Mouse (Mus musculus) frontal cortex, postnatal 14 days (tissue): ENCODE measurements around the gene Prima1.
A peak's percentile ranks its signal among the peaks of the same experiment; 100 is the strongest.

Source experiments
- DNase-seq, 2 experiments: peaks; one replicate each; pipeline ENCODE4 v3.0.0; 2022; ENCODE audit warnings: low spot score in 2 of 2

The Prima1 gene

GRCm38 (mm10) chr12:103226121-103226520, 15.8 kb downstream of the Prima1 start:
- no peak for DNase-seq

DNA sequence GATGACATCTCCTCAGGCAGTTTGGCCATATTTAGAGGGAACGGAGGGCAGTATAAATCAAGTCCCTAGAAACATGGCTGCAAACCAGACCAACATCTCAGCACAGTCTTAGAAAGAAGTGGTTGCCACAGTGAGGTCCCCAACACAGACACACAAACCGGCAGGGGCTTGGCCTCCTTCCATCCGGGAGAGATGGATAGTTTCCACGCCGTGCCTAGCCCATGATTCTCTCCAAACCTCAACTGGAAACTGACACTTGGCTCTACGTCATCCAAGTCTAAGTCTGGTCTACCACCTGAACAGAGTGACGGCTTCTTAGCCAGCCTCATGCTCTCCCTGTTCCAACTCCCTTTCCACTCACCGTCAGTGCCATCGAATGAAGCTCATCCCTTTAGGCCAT, 18.3 kb downstream of the Prima1 start:
- no peak for DNase-seq

- no peak for DNase-seq
Measured at GRCm38 (mm10) chr12:103215877-103216610, 25.9 kb downstream of the Prima1 start.

- no peak for DNase-seq
Measured at GRCm38 (mm10) chr12:103214797-103215196, 27.2 kb downstream of the Prima1 start.

DNA sequence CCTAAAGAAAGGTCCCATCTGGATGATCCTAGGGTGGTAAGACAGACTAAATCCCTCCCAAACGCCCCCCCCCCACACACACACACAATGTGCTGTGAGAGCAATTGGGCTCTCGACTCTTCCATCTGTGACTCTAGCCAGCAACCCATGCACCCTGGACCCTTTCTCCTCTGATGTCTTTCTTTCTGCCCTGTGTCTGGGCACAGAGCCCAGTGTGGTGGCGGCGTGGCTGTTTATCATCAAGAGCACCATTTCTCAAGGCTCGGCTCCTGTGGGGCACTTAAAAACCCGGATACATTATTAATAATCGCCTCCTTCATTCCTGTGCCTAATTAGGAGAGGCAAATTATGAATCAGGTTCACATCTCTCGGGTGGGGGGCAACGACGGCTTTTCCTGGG, 27.7 kb downstream of the Prima1 start:
- peak in 1 of 2 experiments; percentile 22 for DNase-seq

DNA sequence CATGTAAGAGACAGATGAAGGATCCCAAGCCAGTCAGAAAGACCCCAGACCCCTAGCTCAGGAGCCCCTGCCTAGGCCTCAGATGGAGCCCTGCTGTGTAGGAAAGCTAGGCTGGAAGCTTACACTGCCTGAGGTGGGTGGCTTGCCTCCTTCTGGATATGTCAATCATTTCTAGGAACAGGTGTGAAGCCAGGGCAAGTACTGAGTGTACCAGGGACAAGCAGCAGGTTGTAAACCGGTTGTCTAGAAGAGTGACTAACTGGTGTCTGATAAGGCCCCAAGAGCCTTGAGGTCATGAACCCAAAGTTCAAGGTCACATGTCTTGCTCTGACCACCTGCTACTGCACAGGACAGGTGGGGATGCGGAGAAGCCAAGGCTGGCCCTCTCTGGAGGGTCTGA, 28.4 kb downstream of the Prima1 start:
- DNase-seq: no peak

DNA sequence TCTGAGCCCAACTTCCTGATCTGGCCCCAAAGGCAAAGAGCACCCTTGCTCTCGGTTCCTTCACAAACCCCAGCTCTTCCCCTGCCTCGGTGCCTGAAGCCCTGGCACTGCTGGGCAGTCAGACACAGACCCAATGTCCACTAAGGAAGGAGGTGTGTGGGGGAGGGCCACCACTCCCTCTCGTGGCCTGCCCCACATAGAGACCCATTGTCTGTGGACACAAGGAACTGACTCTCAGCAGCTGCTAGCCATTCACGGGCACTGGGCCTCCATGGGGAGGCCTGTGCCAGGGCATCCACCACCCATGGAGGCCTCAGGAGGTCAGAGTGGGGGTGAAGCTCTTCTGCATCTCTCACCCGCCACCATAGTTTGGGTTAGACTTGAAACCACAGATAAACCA, 30.9 kb downstream of the Prima1 start:
- no peak for DNase-seq

GRCm38 (mm10) chr12:103209581-103209980, 32.4 kb downstream of the Prima1 start:
- DNase-seq: no peak

DNA sequence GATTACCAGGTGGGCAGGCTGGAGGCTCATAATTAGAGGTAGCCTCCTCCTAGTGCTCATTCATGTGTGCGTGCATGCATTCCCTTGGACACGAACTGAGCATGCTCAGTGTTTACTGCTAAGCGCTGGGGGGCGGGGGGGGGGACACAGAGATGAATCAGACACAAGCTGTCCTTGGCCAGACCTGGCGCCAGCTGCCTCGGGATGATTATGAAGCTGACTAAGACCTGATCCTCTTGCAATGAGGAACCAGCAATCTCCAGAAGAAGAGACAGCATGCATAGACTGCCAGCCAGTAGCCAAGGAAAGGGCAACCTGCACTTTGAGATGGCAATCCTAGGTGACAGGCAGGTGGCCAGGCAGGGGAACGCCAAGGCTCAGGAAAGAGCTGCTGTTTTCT, 36.4 kb downstream of the Prima1 start:
- no peak for DNase-seq

GRCm38 (mm10) chr12:103202592-103203544, 39.1 kb downstream of the Prima1 start:
- DNase-seq: no peak

DNA sequence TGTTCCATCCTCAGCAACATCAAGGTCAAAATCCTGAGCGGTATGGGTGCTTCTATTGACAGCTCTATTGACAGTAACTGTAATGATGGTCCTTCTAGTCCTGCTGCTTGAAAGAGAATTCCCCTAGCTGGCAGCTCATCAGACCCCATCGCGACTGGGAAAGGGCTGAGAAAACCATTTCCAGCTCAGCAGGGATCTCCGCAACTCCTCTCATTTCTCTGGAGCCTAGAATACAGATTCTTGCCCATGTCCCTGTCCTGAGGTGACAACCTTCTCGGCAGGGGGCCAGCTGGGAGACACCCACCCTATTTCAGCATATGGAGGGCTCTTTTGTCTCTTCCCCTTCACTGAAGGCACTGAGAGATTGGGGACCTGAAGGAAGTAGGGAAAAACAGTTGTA, 49.0 kb downstream of the Prima1 start:
- no peak for DNase-seq

GRCm38 (mm10) chr12:103189771-103190170, 52.2 kb downstream of the Prima1 start:
- peak; percentile 41 to 54 for DNase-seq

DNA sequence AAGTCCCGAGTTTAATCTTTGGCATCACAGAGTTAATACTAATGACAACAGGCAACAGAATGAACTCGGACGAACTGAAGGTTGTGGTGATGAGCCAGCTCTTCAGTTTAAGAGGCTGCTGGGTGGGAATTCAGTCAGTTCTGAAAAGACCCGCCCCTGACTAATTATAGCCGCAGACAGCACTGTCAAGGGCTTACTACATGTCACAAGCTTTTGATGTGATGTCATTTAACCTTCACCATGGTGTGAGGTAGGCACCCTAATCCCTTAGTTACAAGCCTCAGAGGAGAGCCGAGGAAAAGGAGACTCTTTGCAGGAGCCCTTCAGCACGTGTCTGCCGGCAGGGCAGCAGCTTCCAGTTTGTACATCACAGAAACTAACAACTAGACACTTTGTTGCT, 53.7 kb downstream of the Prima1 start:
- DNase-seq: no peak

- no peak for DNase-seq
Measured at GRCm38 (mm10) chr12:103187020-103187419, 54.9 kb downstream of the Prima1 start.

DNA sequence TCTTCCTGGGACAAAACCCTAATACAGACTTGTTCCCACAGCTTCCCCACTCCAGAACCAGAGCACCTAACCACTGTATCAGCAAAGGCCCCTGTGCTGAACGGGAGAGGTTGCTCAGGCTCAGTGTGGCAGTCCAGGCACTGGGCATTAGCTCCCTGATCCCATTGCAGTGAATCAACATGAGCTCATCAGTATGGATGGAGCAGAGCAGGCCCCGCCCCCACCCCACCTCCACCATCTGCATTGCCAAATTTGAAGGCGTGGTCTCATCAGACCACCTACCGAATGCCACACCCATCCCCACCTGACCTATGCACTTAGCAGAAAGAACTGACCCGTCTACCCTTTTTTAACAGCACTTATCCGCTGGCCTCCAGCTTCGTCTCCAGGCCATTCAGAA, 58.9 kb downstream of the Prima1 start:
- no peak for DNase-seq

DNA sequence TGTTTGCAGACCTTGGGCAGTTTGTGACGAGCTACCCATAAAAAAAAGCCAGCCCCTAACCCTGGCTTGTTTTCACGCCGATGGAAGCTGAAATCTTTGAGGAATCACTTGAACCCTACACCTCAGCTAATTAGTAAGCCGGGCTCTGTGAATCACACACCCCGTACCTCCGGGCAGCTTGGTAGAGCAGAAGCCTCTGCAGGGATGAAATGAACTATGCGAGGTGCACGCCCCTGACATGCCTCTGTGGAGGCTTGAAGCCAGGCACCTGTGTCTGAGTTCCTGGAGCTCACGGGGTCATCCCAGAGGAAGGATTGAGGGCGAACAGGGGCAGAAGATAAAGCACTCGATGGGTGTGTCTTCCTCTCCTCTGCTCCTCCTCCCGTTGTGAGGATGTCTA, 73.1 kb downstream of the Prima1 start:
- no peak for DNase-seq

DNA sequence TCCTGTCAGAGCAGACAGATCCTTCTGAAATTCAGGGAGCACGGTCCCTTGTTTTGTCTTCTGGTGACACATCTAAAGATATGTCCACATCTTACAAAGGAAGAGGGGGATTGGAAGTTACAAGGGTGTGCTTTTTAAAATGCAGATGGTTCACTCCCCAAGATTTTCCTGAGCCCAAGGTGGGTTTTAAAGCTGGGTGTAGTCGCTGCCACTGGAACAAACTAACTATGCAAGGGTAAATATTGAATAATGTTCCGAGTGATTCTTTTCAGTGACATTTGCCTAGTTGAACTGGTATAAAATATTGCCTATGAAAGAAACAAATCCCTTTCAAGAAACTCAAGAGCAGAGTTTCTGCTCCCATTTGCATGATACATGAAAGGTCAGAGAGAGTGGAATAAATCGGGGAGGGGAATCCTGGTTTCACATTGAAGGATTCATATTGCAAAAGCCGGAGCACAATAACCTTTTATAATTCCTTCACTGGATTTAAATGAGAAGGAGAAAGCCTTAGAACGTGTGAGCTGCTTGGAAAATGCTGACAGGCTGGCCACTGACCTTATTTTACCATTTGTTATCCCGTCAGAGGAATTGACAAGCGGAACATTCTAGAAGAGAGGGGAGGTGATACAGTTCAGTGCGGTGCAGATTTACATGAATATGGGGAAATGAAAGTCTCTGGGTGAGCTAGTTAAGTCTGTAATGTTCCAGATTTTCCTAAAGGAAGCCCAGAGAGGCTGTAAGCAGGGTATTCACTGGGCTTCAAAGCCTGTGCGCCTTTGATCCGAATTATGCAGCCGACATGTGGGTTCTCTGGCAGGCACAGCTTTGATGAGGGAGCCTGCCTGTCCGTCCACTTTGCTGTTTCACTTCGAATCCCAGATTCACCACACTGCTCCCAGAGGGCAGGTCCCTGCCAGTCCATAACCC, 77.6 kb downstream of the Prima1 start:
- no peak for DNase-seq

- no peak for DNase-seq
Measured at GRCm38 (mm10) chr12:103163596-103163995, 78.4 kb downstream of the Prima1 start.

- DNase-seq: no peak
Measured at GRCm38 (mm10) chr12:103160721-103161120, 81.2 kb downstream of the Prima1 start.

DNA sequence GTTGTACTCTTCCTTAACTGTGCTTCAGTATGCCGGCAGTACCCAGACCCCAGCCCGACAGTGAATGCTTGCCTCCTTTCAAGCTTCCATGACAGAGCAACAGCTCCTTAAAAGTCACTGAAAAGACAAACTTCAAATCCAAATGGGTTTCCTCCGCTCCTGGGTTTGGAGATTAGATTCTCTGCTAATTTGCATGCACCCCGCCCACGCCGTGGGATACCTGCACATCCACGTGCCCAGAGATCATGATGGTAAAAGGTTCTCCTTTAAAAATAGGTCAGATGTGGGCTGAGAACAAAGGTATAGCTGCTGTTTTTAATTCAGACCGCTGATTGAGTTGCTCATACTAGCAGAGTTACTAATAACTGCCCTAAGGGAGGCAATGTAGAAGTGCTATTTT, 82.9 kb downstream of the Prima1 start:
- DNase-seq: peak in 1 of 2 experiments; percentile 27

DNA sequence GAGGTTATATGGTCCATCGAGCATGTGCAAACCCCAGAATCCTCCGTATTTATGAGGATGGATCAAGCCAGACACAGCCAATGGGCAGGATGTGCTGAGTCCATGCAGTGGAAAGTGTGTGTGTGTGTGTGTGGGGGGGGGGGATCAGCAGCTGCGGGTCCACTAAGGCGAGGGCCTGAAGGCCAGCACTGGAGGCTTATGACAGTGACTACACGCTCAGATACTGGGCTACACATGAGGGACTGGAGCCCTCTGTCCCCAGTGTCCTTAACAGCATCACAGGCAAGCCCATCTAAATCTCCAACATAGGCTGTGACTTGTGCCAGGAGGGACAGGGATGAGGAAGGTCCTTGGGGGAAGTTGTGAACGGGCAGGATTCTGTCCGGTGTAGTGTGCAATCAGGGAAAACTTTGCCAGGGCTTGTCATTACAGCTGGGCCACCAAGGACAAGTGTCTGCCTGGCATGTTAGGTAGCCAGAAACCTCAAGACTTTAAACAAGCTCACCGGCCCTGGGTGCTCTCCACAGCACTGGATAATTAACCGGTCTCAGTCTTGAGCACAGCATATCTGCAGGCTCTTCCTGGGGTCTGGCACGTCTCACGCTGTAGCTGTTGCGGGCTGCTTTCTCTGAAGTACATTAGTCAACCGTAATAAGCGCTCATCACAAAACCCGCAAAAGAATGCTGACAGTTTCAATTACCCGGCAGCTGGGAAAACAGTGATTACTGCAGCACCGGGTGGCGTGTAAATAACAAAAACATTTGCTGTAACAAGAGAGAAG, 84.6 kb downstream of the Prima1 start:
- no peak for DNase-seq
